Mouse (Mus musculus) heart, embryonic 14.5 days (tissue): ENCODE measurements around the gene Fggy. TPM values are rescaled to one million over a fixed set of nuclear protein-coding genes. Genes with fewer than 3 reads are reported as not detected.

Experiments used
- ATAC-seq: fragments of 200-750 bp; cut with Nextera tagmentation; 2 replicates; pipeline ENCODE4 v1.8.0; 2017; ENCODE audit warnings: low read depth, moderate TSS enrichment; ENCODE audit not compliant: insufficient number of reproducible peaks, insufficient read depth, low FRiP score
- H3K27ac ChIP-seq, 2 experiments: fragments of 200-500 bp in 1 of 2; fragments of 300-500 bp in 1 of 2; sonication (generic) in 1 of 2; replicated peaks in 1 of 2; 2 replicates each; pipeline ENCODE4 v1.5.1; 2012 to 2014; ENCODE audit warnings: low read depth in 2 of 2, low read length in 2 of 2, control low read depth in 1 of 2, mild to moderate bottlenecking in 1 of 2, mixed read lengths in 1 of 2; ENCODE audit not compliant: control insufficient read depth in 1 of 2, insufficient read depth in 1 of 2
- H3K27me3 ChIP-seq: fragments of 300-500 bp; sonication (generic); 2 replicates; pipeline ENCODE4 v1.6.1; 2014; ENCODE audit warnings: mild to moderate bottlenecking, low read length, control low read depth; ENCODE audit not compliant: control insufficient read depth, insufficient read depth
- H3K36me3 ChIP-seq: fragments of 300-500 bp; sonication (generic); 2 replicates; pipeline ENCODE4 v1.6.1; 2014; ENCODE audit warnings: mild to moderate bottlenecking, control low read depth, low read length, mixed read lengths; ENCODE audit not compliant: control insufficient read depth, insufficient read depth
- H3K4me1 ChIP-seq, 2 experiments: fragments of 200-500 bp in 1 of 2; fragments of 300-500 bp in 1 of 2; sonication (generic) in 1 of 2; 2 replicates each; pipeline ENCODE4 v1.6.1; 2012 to 2014; ENCODE audit warnings: low read length in 2 of 2, control low read depth in 1 of 2, mixed read lengths in 1 of 2; ENCODE audit not compliant: control insufficient read depth in 2 of 2, insufficient read depth in 2 of 2
- H3K4me2 ChIP-seq: fragments of 300-500 bp; sonication (generic); 2 replicates; pipeline ENCODE4 v1.6.1; 2014; ENCODE audit warnings: mild to moderate bottlenecking, low read length
- H3K4me3 ChIP-seq, 2 experiments: fragments of 200-500 bp in 1 of 2; fragments of 300-500 bp in 1 of 2; sonication (generic) in 1 of 2; 2 replicates each; pipeline ENCODE4 v1.5.1; 2012 to 2014; ENCODE audit warnings: low read length in 2 of 2, mild to moderate bottlenecking in 2 of 2, control low read depth in 1 of 2, low read depth in 1 of 2, moderate library complexity in 1 of 2; ENCODE audit not compliant: control insufficient read depth in 1 of 2, insufficient read depth in 1 of 2
- H3K9ac ChIP-seq: fragments of 300-500 bp; sonication (generic); 2 replicates; pipeline ENCODE4 v1.6.1; 2014; ENCODE audit warnings: mild to moderate bottlenecking, low read length
- H3K9me3 ChIP-seq: fragments of 300-500 bp; sonication (generic); 2 replicates; pipeline ENCODE4 v1.6.1; 2016; ENCODE audit warnings: low read length, control low read depth; ENCODE audit not compliant: control insufficient read depth
- WGBS: fragments of 180-500 bp; shearing (Covaris S2); extraction: QIAGEN DNeasy Blood & Tissue Kit; methylation state at CpG from one replicate; pipeline ENCODE4 v1.1.7; 2014; 5-methylcytosine and 5-hydroxymethylcytosine counted together
- polyA plus RNA-seq: library from polyadenylated mRNA; unstranded; fragments of >200 nt; fragmentation: Nextera tagmentation; extraction: Ambion mirVana; gene quantifications from 2 replicates; pipeline ENCODE4 v1.2.1, GENCODE M21; 2014

Gene Fggy
- polyA plus RNA-seq, 1 experiment from 2014 or later: 4.4 TPM

DNA sequence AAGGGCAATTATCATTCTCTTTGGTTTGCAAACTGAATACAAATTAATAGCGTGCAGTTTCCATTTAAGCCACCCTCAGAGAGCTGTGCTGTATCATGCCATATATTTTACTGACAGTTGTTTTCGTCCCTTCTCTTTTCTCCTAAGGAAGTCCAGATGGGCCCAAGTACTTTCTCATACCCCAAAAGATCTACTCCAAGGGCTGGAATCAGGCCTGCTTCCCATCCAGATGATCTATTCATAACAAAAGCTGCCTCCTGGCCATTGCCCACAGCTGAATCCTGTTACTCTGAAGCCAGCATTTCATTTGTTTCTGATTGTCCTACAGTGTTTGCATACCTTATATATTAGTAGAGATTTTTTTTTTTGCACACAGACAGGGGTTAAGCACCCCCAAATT, 231.6 kb downstream of the Fggy start:
- H3K9me3 ChIP-seq: no peaks in the 10 kb centered on the region
- ATAC-seq: no peak
- H3K27me3 ChIP-seq: no peaks in the 10 kb centered on the region
- H3K4me1 ChIP-seq: 0 out of 4 replicates have a peak, but pooled peaks cover 0 to under 1% of the 10 kb centered on the region in 2 experiments
- WGBS: 76% methylated on average over 2 of the region's 2 CpGs
- no peak overlapping the region for H3K4me3 ChIP-seq
- no peak overlapping the region for H3K9ac ChIP-seq
- H3K27ac ChIP-seq: no peak overlapping the region
- H3K36me3 ChIP-seq: no peaks in the 10 kb centered on the region
- no peak overlapping the region for H3K4me2 ChIP-seq

GRCm38 (mm10) chr4:95791913-95792475, 234.7 kb downstream of the Fggy start:
- Histone ChIP-seq H3K9me3 (no peaks in the 10 kb centered on the region), H3K27me3 (no peaks in the 10 kb centered on the region), H3K36me3 (no peaks in the 10 kb centered on the region), H3K4me3 (no peak overlapping the region), H3K4me2 (no peak overlapping the region), H3K27ac (no peak overlapping the region), H3K4me1 (peaks cover 4 to 9% of the 10 kb centered on the region in 2 experiments; a peak in 3 of 4 replicates), H3K9ac (no peak overlapping the region)
- ATAC-seq: no peak
- 85% methylated on average over 3 of the region's 3 CpGs for WGBS

- no peak overlapping the region for H3K4me3 ChIP-seq
- H3K4me2 ChIP-seq: no peak overlapping the region
- ATAC-seq: no peak
- H3K36me3 ChIP-seq: no peaks in the 10 kb centered on the region
- no peak overlapping the region for H3K9ac ChIP-seq
- WGBS: 44% methylated on average over 7 of the region's 7 CpGs
- H3K27ac ChIP-seq: no peak overlapping the region
- peaks cover 4 to 9% of the 10 kb centered on the region in 2 experiments; a peak in 3 of 4 replicates for H3K4me1 ChIP-seq
- no peaks in the 10 kb centered on the region for H3K27me3 ChIP-seq
- H3K9me3 ChIP-seq: no peaks in the 10 kb centered on the region
Measured at GRCm38 (mm10) chr4:95793647-95794328, 236.5 kb downstream of the Fggy start.

- Histone ChIP-seq H3K4me1 (peaks cover 4 to 9% of the 10 kb centered on the region in 2 experiments; a peak in 3 of 4 replicates), H3K36me3 (no peaks in the 10 kb centered on the region), H3K27me3 (no peaks in the 10 kb centered on the region), H3K9me3 (no peaks in the 10 kb centered on the region), H3K4me3 (no peak overlapping the region), H3K4me2 (no peak overlapping the region), H3K9ac (no peak overlapping the region), H3K27ac (no peak overlapping the region)
- ATAC-seq: no peak
- WGBS: 23% methylated on average over 6 of the region's 6 CpGs
Measured at GRCm38 (mm10) chr4:95794651-95795050, 237.3 kb downstream of the Fggy start.

DNA sequence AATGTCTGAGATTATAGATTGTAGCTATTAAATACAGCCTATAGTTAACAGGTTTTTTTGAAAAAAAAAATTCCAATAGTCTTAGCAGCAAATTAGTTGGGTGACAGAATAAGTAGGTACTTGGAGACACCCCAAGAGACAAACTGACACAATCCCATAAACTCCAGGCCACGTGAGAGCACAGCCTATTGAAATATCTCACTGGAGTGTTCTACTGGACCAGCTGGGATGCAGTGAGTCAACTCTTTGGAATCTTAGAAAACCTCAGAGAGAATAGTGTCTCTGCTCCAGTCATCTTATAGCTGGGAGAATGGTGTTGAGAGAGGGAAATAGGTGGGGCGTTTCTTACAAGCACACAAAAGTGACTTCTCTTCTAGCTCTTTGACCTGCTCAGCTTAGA, 238.0 kb downstream of the Fggy start:
- Histone ChIP-seq H3K36me3 (no peaks in the 10 kb centered on the region), H3K27me3 (no peaks in the 10 kb centered on the region), H3K27ac (no peak overlapping the region), H3K9ac (no peak overlapping the region), H3K9me3 (no peaks in the 10 kb centered on the region), H3K4me2 (no peak overlapping the region), H3K4me3 (no peak overlapping the region), H3K4me1 (peaks cover 4 to 9% of the 10 kb centered on the region in 2 experiments; a peak in 3 of 4 replicates)
- ATAC-seq: no peak
- WGBS: 51% methylated on average over 2 of the region's 2 CpGs

- Histone ChIP-seq H3K27ac (no peak overlapping the region), H3K4me1 (no peaks in the 10 kb centered on the region; a peak in 1 of 4 replicates), H3K27me3 (no peaks in the 10 kb centered on the region), H3K9me3 (no peaks in the 10 kb centered on the region), H3K36me3 (no peaks in the 10 kb centered on the region), H3K9ac (no peak overlapping the region), H3K4me3 (no peak overlapping the region), H3K4me2 (no peak overlapping the region)
- WGBS: 82% methylated on average over 2 of the region's 2 CpGs
- ATAC-seq: no peak
Measured at GRCm38 (mm10) chr4:95819650-95820049, 262.3 kb downstream of the Fggy start.

- Histone ChIP-seq H3K27ac (no peak overlapping the region), H3K9ac (no peak overlapping the region), H3K9me3 (no peaks in the 10 kb centered on the region), H3K27me3 (no peaks in the 10 kb centered on the region), H3K4me3 (no peak overlapping the region), H3K4me1 (no peaks in the 10 kb centered on the region; a peak in 1 of 4 replicates), H3K36me3 (no peaks in the 10 kb centered on the region), H3K4me2 (no peak overlapping the region)
- 60% methylated on average over 3 of the region's 3 CpGs for WGBS
- ATAC-seq: no peak
Measured at GRCm38 (mm10) chr4:95821906-95822579, 264.7 kb downstream of the Fggy start.
